Mouse (Mus musculus): ENCODE measurements around the gene Gdpgp1. TPM values are rescaled to one million over a fixed set of nuclear protein-coding genes. Genes with fewer than 3 reads are reported as not detected.

The Gdpgp1 gene
- polyA plus RNA-seq, 1 experiment: 1.8 TPM

GRCm38 (mm10) chr7:80201888-80202540 lies 30.7 kb upstream of the Gdpgp1 start:
- no peak overlapping the region; the same call in 1 of the 2 replicates for H3K27ac ChIP-seq (ENCODE audit: control insufficient read depth, insufficient read depth, low read depth, low read length, poor library complexity)

GRCm38 (mm10) chr7:80202961-80203360 lies 29.7 kb upstream of the Gdpgp1 start:
- no peak; the same call in 1 of the 2 replicates for TF ChIP-seq CTCF (IDR thresholded peaks at IDR 0.05; ENCODE audit: control insufficient read depth, insufficient read depth, low read length)
- TF ChIP-seq POLR2A (IDR thresholded peaks at IDR 0.05; ENCODE audit: borderline replicate concordance, control insufficient read depth, low read depth, low read length): no peak

More at GRCm38 (mm10) chr7:80201888-80202540, 30.7 kb upstream of the Gdpgp1 start:
- H3K4me3 ChIP-seq (replicated peaks; ENCODE audit: control insufficient read depth, low read depth, low read length): no peak overlapping the region
- peaks cover 41% of the 10 kb centered on the region for H3K4me1 ChIP-seq (ENCODE audit: control insufficient read depth, insufficient read depth, low read length)
- WGBS: 91% methylated on average over 15 of the region's 15 CpGs
- TF ChIP-seq POLR2A (IDR thresholded peaks at IDR 0.05; ENCODE audit: borderline replicate concordance, control insufficient read depth, low read depth, low read length): no peak
- TF ChIP-seq CTCF (IDR thresholded peaks at IDR 0.05; ENCODE audit: control insufficient read depth, insufficient read depth, low read length): no peak

GRCm38 (mm10) chr7:80203638-80204096 lies 29.0 kb upstream of the Gdpgp1 start:
- Histone ChIP-seq H3K4me1 (ENCODE audit: control insufficient read depth, insufficient read depth, low read length) (peaks cover 49% of the 10 kb centered on the region), H3K27ac (ENCODE audit: control insufficient read depth, insufficient read depth, low read depth, low read length, poor library complexity) (peak overlapping the region; percentile 53), H3K4me3 (replicated peaks; ENCODE audit: control insufficient read depth, low read depth, low read length) (no peak overlapping the region)
- no peak for TF ChIP-seq POLR2A (IDR thresholded peaks at IDR 0.05; ENCODE audit: borderline replicate concordance, control insufficient read depth, low read depth, low read length)
- no peak for TF ChIP-seq CTCF (IDR thresholded peaks at IDR 0.05; ENCODE audit: control insufficient read depth, insufficient read depth, low read length)
- 19% methylated on average over 12 of the region's 12 CpGs for WGBS

More at GRCm38 (mm10) chr7:80202961-80203360, 29.7 kb upstream of the Gdpgp1 start:
- Histone ChIP-seq H3K4me3 (replicated peaks; ENCODE audit: control insufficient read depth, low read depth, low read length) (peak overlapping the region; percentile 6), H3K27ac (ENCODE audit: control insufficient read depth, insufficient read depth, low read depth, low read length, poor library complexity) (peak overlapping the region; percentile 53), H3K4me1 (ENCODE audit: control insufficient read depth, insufficient read depth, low read length) (peaks cover 45% of the 10 kb centered on the region)
- 41% methylated on average over 5 of the region's 5 CpGs for WGBS

GRCm38 (mm10) chr7:80204362-80204761 lies 28.3 kb upstream of the Gdpgp1 start:
- no peak overlapping the region for H3K4me3 ChIP-seq (replicated peaks; ENCODE audit: control insufficient read depth, low read depth, low read length)
- H3K27ac ChIP-seq (ENCODE audit: control insufficient read depth, insufficient read depth, low read depth, low read length, poor library complexity): peak overlapping the region; percentile 11; the same call in 1 of the 2 replicates
- H3K4me1 ChIP-seq (ENCODE audit: control insufficient read depth, insufficient read depth, low read length): peaks cover 51% of the 10 kb centered on the region
- TF ChIP-seq CTCF (IDR thresholded peaks at IDR 0.05; ENCODE audit: control insufficient read depth, insufficient read depth, low read length): no peak
- TF ChIP-seq POLR2A (IDR thresholded peaks at IDR 0.05; ENCODE audit: borderline replicate concordance, control insufficient read depth, low read depth, low read length): no peak
- WGBS: 39% methylated on average over 4 of the region's 4 CpGs

- Histone ChIP-seq H3K4me1 (ENCODE audit: control insufficient read depth, insufficient read depth, low read length) (peaks cover 51% of the 10 kb centered on the region), H3K4me3 (replicated peaks; ENCODE audit: control insufficient read depth, low read depth, low read length) (no peak overlapping the region), H3K27ac (ENCODE audit: control insufficient read depth, insufficient read depth, low read depth, low read length, poor library complexity) (no peak overlapping the region; the same call in 1 of the 2 replicates)
- 37% methylated on average over 7 of the region's 7 CpGs for WGBS
- TF ChIP-seq POLR2A (IDR thresholded peaks at IDR 0.05; ENCODE audit: borderline replicate concordance, control insufficient read depth, low read depth, low read length) (no peak), CTCF (IDR thresholded peaks at IDR 0.05; ENCODE audit: control insufficient read depth, insufficient read depth, low read length) (no peak)
These were observed 27.7 kb upstream of the Gdpgp1 start for GRCm38 (mm10) chr7:80204961-80205360.

- no peak for TF ChIP-seq POLR2A (IDR thresholded peaks at IDR 0.05; ENCODE audit: borderline replicate concordance, control insufficient read depth, low read depth, low read length)
- no peak for TF ChIP-seq CTCF (IDR thresholded peaks at IDR 0.05; ENCODE audit: control insufficient read depth, insufficient read depth, low read length)
- 60% methylated on average over 12 of the region's 12 CpGs for WGBS
- H3K27ac ChIP-seq (ENCODE audit: control insufficient read depth, insufficient read depth, low read depth, low read length, poor library complexity): peak overlapping the region; percentile 50
- no peak overlapping the region for H3K4me3 ChIP-seq (replicated peaks; ENCODE audit: control insufficient read depth, low read depth, low read length)
- H3K4me1 ChIP-seq (ENCODE audit: control insufficient read depth, insufficient read depth, low read length): peaks cover 49% of the 10 kb centered on the region
These were observed 26.7 kb upstream of the Gdpgp1 start for GRCm38 (mm10) chr7:80205705-80206589.

GRCm38 (mm10) chr7:80207314-80207731 lies 25.3 kb upstream of the Gdpgp1 start:
- WGBS: 44% methylated on average over 3 of the region's 3 CpGs
- no peak overlapping the region for H3K4me3 ChIP-seq (replicated peaks; ENCODE audit: control insufficient read depth, low read depth, low read length)
- TF ChIP-seq POLR2A (IDR thresholded peaks at IDR 0.05; ENCODE audit: borderline replicate concordance, control insufficient read depth, low read depth, low read length) (no peak), CTCF (IDR thresholded peaks at IDR 0.05; ENCODE audit: control insufficient read depth, insufficient read depth, low read length) (no peak)
- H3K27ac ChIP-seq (ENCODE audit: control insufficient read depth, insufficient read depth, low read depth, low read length, poor library complexity): peak overlapping the region; percentile 91
- peaks cover 43% of the 10 kb centered on the region for H3K4me1 ChIP-seq (ENCODE audit: control insufficient read depth, insufficient read depth, low read length)

All from bone marrow, adult 2 months (tissue).